Mouse (Mus musculus) left cerebral cortex, adult 2 months (tissue): Measurements from ENCODE around the gene Wwox. TPM values are rescaled to one million over a fixed set of nuclear protein-coding genes. Genes with fewer than 3 reads are reported as not detected.

Experiments used
- DNase-seq, 2 experiments: peaks; one replicate each; pipeline ENCODE4 v3.0.0; 2021 to 2022; ENCODE audit warnings: low spot score in 2 of 2, mixed read lengths in 1 of 2; ENCODE audit errors: extremely low spot score in 1 of 2
- H3K27ac ChIP-seq: fragments of 200-600 bp; 2 replicates; pipeline ENCODE4 v1.8.1; 2022
- H3K4me3 ChIP-seq: fragments of 200-600 bp; 2 replicates; pipeline ENCODE4 v1.8.1; 2022
- CTCF ChIP-seq: fragments of 200-600 bp; IDR thresholded peaks from 2 replicates; pipeline ENCODE4 v1.8.1; 2022; ENCODE audit warnings: antibody characterized with exemption, mild to moderate bottlenecking, moderate library complexity
- intact Hi-C: fragments of 180-260 bp; cut with DNase I; formaldehyde crosslinking; loops from one replicate; pipeline ENCODE4 v1.15.1; 2025
- total RNA-seq, 2 experiments: library from RNA; stranded (reverse); gene quantifications; 2 replicates each; pipeline ENCODE4 v1.2.3; 2021

The Wwox gene
- total RNA-seq, 2 experiments from 2014 or later = 16.7 to 17.6 TPM

DNA sequence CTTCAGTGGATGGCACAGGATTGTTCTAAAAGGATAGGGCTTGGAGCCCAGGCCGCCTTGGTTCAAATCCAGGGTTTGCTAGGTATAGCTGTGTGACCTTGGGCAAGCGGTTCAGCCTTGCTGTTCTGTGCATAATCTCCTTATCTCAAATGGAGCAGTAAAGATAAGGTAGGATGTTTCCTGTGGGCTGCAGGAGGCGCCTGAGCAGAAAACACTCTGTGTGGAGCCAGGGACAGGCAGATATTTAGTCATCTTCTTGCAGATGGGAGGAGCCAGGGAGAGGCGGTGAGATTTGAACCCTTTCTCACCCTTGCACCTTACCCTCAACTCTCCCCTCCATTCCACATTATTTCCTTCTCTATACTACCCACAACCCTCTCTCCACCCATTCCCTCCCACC, 490.1 kb downstream of the Wwox start:
- no peak overlapping the region for H3K27ac ChIP-seq
- intact Hi-C loops = no loop called here
- TF ChIP-seq CTCF = no peak

DNA sequence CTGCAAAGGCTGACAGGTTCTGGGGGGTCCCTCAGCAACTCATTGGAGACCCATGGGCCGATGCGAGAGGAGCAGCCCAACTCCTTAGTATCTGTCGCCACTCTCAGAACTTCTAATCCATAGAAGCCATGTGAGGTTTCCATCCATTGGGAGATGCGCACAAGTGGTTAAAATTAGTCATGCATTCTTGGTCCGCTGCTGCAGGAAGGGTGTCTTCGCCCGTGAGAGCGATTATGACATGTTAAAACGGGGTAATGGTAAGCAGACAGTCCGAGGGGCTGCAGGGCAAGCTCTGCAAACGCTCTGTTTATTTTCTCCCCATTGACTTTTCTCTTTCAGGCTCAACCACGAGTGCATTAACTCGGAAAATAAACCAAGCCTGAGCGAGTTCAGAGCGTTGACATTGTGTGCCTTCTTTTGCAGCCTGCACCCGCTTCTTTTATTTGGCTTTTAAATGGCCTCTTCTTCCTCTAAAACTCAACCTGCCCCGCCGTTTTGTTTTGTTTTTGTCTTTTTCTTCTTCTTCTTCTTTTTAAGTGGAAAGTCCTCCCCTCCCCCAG, 492.7 kb downstream of the Wwox start:
- intact Hi-C loops = loop anchor here (10.0 kb wide), 1 partner anchor 773 kb away; the partner anchor contains the start of gene Maf
- H3K4me3 ChIP-seq = no peak overlapping the region

More for the DNA sequence above, 490.1 kb downstream of the Wwox start:
- DNase-seq = no peak
- no peak overlapping the region for H3K4me3 ChIP-seq

DNA sequence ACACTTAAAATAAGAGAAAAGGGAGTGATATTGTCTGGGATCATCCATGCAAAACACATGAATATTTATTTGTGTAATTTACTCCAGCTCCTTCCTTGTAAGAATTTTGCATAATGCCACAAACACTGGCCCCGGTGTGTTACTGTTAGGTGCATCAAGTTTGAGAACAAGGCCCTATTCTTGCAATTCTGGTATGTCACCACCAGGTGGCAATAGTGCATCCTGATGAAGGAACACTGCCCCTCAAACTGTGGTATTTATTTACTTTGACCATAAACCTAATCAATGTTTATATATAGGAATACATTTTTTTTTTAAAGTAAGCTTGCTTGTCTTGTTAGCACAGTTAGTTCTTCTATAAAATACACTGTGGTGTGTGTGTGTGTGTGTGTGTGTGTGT, 493.8 kb downstream of the Wwox start:
- intact Hi-C loops = loop anchor here (10.0 kb wide), 1 partner anchor 772 kb away; the partner anchor contains the start of gene Maf
- Histone ChIP-seq H3K4me3 (no peak overlapping the region), H3K27ac (no peak overlapping the region)
- DNase-seq = no peak
- TF ChIP-seq CTCF = peak; percentile 61

More for the DNA sequence above, 492.7 kb downstream of the Wwox start:
- no peak overlapping the region for H3K27ac ChIP-seq
- no peak for DNase-seq
- no peak for TF ChIP-seq CTCF

DNA sequence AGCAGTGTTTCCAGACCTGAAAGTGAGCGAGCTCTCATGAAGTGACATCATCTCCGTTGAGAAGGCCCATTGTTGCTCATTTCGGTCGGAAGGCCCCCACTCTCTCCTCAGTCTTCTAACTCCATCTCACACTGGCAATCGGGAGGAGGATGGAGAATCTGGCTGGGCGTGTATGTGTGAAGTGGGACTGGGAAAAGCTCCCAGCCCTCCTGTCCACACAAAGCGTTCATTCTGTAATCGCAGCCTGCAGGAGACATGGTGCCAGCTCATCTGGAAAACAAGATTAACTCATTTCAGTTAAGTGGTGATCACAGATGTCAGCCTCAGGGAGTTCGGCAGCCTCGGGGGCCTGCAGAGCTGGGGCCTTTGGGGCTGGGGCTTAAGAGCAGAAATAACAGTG, 497.4 kb downstream of the Wwox start:
- intact Hi-C loops = loop anchor here (10.0 kb wide), 1 partner anchor 768 kb away; the partner anchor contains the start of gene Maf
- DNase-seq = no peak
- Histone ChIP-seq H3K27ac (no peak overlapping the region), H3K4me3 (no peak overlapping the region)
- TF ChIP-seq CTCF = no peak

DNA sequence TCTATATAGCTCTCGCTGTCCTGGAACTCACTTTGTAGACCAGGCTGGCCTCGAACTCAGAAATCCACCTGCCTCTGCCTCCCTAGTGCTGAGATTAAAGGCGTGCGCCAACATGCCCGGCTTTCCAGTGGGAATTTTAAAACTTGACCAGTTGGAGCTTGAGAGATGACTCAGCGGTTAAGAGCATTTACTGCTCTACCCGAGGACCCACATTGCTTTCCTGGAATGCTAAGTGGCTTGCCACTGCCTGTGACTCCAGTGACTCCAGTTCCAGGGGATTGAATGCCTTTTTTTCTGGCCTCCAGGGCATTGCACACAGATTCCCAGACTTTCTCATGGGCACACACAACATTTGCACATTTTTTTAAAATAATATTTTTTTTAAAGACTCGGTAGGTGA, 499.9 kb downstream of the Wwox start:
- Histone ChIP-seq H3K27ac (no peak overlapping the region), H3K4me3 (no peak overlapping the region)
- no peak for DNase-seq
- no peak for TF ChIP-seq CTCF
- intact Hi-C loops = loop anchor here (10.0 kb wide), 1 partner anchor 765 kb away; the partner anchor contains the start of gene Maf

DNA sequence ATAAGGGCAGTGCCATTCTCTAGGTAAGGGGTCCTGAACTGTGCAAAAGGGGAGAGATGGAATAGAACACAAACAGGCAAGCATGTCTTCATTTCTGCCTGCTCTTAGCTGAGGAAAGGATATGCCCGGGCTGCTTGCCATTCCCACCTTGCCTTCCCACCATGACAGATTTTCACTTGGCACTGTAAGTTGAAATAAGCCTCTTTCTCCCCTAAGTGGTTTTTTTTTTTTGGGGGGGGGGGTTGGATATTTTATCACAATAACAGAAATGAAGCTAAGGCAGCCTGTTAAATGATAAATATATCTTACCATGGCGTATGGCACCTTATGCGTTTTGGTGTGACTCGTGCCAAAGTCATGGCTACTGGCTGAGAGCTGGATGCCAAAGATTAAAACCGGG, 501.6 kb downstream of the Wwox start:
- intact Hi-C loops = no loop called here
- TF ChIP-seq CTCF = no peak
- Histone ChIP-seq H3K4me3 (no peak overlapping the region), H3K27ac (no peak overlapping the region)
- no peak for DNase-seq

DNA sequence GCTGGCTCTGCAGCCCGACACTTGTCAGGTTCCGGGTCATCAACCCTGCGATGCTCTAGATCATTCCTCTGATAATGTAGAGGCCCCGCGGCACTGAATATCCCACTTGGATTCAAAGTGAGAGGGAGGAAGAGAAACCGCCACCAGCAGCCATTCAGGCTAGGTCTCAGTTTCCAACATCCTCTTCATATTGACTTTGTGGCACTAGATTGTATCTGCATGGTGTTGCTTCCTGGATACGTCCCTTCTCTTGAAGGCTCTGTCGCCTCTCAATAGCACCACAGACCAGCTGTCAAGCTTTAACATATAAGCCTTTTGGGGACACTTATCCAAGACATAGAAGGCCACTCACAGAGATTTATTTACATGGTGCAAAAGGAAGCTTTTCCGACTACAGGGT, 502.2 kb downstream of the Wwox start:
- TF ChIP-seq CTCF = no peak
- no peak overlapping the region for H3K4me3 ChIP-seq
- DNase-seq = no peak
- H3K27ac ChIP-seq = no peak overlapping the region
- intact Hi-C loops = no loop called here

DNA sequence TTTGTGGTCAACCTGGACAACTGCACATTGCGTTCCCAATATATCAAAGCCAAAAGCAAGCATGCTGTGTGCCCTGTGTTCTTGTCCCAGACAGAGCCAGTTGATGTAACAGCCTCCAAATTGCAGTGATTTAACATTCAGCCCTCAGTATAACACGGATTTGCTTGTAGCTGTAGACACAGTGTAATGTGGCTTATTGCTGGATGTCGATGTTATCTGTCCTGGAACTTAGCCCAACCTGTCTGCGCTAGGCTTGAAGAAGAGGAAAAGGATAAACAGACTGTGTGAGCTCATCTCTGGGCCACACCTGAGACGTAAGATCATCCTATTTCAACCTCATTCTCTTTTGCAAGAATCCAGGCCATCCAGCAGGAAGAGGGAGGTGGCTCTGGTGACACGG, 508.5 kb downstream of the Wwox start:
- Histone ChIP-seq H3K4me3 (no peak overlapping the region), H3K27ac (no peak overlapping the region)
- TF ChIP-seq CTCF = no peak
- no peak for DNase-seq
- intact Hi-C loops = no loop called here

DNA sequence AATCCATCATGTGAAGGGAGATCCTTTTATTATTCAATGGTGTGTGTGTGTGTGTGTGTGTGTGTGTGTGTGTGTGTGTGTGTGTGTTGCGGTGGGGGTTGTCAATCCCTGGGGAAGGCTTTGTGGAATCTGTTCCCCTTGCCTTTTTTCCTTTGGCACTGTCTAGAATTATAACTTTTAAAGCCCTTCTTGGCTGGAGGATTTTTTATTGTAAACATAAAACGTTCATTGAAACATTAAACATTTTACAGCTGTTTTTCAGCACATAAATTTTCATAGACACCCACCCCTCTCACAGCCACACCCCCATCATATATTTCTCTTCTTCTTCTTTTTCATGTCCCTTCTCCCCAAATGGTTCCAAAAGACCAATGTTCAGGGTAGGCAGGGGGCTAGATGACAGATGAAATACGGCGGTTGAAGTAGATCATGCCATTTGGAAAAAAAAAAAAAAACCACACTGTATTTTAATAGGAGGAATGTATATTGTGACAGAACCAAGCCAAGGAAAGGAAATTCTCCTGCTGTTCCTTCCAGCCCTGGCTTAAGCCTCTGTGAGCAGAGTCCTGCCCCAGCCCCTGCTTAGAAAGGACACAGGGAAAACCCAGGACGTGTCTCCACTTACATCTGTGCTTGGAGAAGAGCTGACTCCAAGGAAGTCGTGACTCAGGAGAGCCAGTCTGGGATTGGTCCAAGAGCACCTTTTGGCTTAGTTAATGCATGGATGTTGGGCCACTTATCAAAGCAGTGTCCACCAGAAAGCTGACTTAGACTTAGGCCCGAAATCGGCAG, 517.1 kb downstream of the Wwox start:
- Histone ChIP-seq H3K4me3 (no peak overlapping the region), H3K27ac (no peak overlapping the region)
- DNase-seq = no peak
- no peak for TF ChIP-seq CTCF
- intact Hi-C loops = no loop called here

DNA sequence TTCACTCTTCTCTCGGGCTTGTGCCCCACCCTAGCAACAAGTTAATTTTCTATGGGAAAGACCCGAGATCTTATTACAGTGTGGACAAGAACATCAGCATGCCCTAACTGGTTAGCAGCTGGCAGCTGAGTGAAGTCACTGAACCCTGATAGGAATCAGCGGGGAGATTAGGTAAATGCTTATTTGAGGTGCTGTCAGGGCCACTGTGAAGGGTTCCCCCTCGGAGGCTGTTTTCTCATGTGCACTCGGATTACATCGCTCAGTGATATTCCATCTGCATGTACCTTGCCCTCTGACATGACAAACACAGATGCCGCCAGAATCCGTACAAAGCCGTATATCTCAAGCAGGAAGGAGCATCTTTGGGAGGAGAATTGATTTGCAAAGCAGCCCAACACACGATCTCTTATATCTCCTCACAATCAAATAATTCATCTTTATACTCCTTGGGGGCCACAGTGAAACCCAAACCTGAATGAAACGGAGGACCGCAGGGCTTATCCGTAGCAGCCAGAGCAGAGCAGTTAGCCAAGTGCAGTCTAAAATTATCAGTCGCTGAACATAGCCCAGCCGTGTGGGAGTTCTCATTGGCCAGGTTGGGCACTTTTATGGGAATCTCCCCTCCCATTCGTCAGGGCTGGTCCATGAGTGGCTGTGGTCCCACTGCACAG, 519.1 kb downstream of the Wwox start:
- H3K27ac ChIP-seq = no peak overlapping the region
- intact Hi-C loops = no loop called here
- no peak for TF ChIP-seq CTCF
- DNase-seq = no peak
- no peak overlapping the region for H3K4me3 ChIP-seq

DNA sequence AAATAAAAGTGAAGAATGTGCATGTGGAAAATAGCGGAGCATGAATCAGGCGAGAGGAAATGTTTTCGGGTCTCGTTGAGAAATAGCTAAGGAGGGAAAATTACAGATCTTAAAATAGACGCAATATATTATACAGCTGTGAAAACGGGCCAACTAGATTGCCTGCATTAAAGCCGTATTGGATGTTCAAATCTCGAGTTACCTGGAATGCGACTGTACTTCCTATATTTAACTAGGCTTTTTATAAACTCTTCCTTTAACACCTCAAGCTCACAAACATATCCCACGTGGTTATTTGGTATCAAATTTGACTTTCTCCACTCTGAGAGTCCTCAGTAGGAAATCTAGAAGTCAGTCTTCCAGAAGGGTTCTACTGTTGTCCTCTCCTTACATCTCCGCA, 520.0 kb downstream of the Wwox start:
- no peak for TF ChIP-seq CTCF
- Histone ChIP-seq H3K27ac (no peak overlapping the region), H3K4me3 (no peak overlapping the region)
- DNase-seq = no peak
- intact Hi-C loops = no loop called here

DNA sequence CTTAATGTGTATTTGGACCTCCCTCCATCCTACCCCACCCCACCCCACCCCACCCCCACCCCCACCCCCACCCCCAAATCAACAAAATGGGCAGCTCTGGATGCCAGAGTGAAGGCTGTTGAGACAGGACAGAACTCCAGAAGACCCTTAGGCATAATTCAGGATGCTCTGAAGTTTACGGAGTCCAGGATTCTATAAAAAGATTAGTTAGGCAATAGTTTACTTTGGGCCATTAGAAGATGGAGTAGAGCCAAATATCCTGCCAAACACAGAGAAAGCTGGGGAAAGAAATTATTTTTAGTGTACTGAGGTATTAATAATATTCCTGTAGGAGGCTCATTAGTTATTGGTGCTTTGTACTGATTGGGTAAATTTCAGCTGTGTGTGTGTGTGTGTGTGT, 523.0 kb downstream of the Wwox start:
- no peak for TF ChIP-seq CTCF
- intact Hi-C loops = no loop called here
- no peak for DNase-seq
- Histone ChIP-seq H3K27ac (no peak overlapping the region), H3K4me3 (no peak overlapping the region)
